Mouse (Mus musculus) kidney, postnatal 0 days (tissue): ENCODE measurements at regions not wholly inside any gene's neighbourhood (a gene's known extent, or its start where the extent isn't known, plus 50 kb on each side); places are given as distances from the start of the nearest gene placed in this dataset.

Experiments used
- ATAC-seq: fragments of 200-750 bp; cut with Nextera tagmentation; replicated peaks from 2 replicates; pipeline ENCODE4 v1.8.0; 2017; ENCODE audit warnings: low read depth, moderate number of reproducible peaks, moderate TSS enrichment, moderate library complexity; ENCODE audit not compliant: low FRiP score
- DNase-seq: peaks from one replicate; pipeline ENCODE4 v3.0.0-alpha.2; 2016; ENCODE audit warnings: low spot score
- H3K27ac ChIP-seq: fragments of 300-500 bp; sonication (generic); 2 replicates; pipeline ENCODE4 v1.5.1; 2014; ENCODE audit warnings: mild to moderate bottlenecking
- H3K27me3 ChIP-seq: fragments of 300-500 bp; sonication (generic); 2 replicates; pipeline ENCODE4 v1.6.1; 2014; ENCODE audit warnings: low read length, mixed read lengths; ENCODE audit not compliant: insufficient read depth
- H3K36me3 ChIP-seq: fragments of 300-500 bp; sonication (generic); 2 replicates; pipeline ENCODE4 v1.6.1; 2014; ENCODE audit warnings: low read length, mixed read lengths; ENCODE audit not compliant: insufficient read depth
- H3K4me1 ChIP-seq: fragments of 300-500 bp; sonication (generic); replicated peaks from 2 replicates; pipeline ENCODE4 v1.6.1; 2014; ENCODE audit warnings: antibody characterized with exemption, low read length, mixed read lengths; ENCODE audit not compliant: insufficient read depth
- H3K4me2 ChIP-seq: fragments of 300-500 bp; sonication (generic); 2 replicates; pipeline ENCODE4 v1.6.1; 2014; ENCODE audit warnings: mild to moderate bottlenecking, low read length, moderate library complexity, mixed read lengths
- H3K4me3 ChIP-seq: fragments of 300-500 bp; sonication (generic); replicated peaks from 2 replicates; pipeline ENCODE4 v1.5.1; 2014; ENCODE audit warnings: low read depth, low read length
- H3K9ac ChIP-seq: fragments of 300-500 bp; sonication (generic); 2 replicates; pipeline ENCODE4 v1.6.1; 2014; ENCODE audit warnings: low read depth, low read length
- H3K9me3 ChIP-seq: fragments of 300-500 bp; sonication (generic); replicated peaks from 2 replicates; pipeline ENCODE4 v1.6.1; 2016; ENCODE audit warnings: low read length, inconsistent platforms, mixed read lengths
- CTCF ChIP-seq: IDR thresholded peaks from 2 replicates; pipeline ENCODE4 v1.5.1; 2016; ENCODE audit warnings: antibody characterized with exemption, low read depth, mild to moderate bottlenecking, moderate library complexity
- WGBS: fragments of 180-500 bp; shearing (Covaris S2); extraction: QIAGEN DNeasy Blood & Tissue Kit; methylation state at CpG from one replicate; pipeline ENCODE4 v1.1.7; 2014; 5-methylcytosine and 5-hydroxymethylcytosine counted together

DNA sequence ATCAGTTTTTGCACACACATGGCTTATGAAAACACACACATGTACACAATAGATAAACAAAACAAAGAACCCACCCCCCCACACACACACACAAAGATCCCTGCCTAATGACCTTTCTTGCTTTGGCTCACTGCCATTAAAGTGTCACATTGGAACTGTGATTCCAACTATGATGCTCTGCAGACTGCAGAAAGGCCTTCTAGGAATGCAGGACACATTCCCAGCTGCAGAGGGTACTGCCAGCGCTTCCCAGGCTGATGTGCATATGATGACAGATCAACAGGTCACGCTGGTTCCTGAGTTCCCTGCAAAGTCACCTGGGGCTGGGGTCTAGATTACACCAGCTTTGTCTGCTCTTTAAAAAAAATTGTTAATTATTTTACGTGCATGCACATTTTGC is 68.1 kb upstream of the Ppm1j start:
- Histone ChIP-seq H3K9ac (no peak overlapping the region), H3K9me3 (no peaks in the 10 kb centered on the region), H3K27me3 (no peaks in the 10 kb centered on the region), H3K4me3 (no peak overlapping the region), H3K4me2 (no peak overlapping the region), H3K4me1 (no peaks in the 10 kb centered on the region), H3K27ac (no peak overlapping the region), H3K36me3 (no peaks in the 10 kb centered on the region)
- no peak for DNase-seq
- WGBS: 67% methylated on average over 3 of the region's 3 CpGs
- TF ChIP-seq CTCF: no peak
- ATAC-seq: no peak

GRCm38 (mm10) chr3:104713836-104714631 is 66.8 kb upstream of the Ppm1j start:
- peak; percentile 66 for ATAC-seq
- WGBS: 23% methylated on average over 8 of the region's 8 CpGs
- H3K4me3 ChIP-seq: peak overlapping the region; percentile 9; the same call in 1 of the 2 replicates

GRCm38 (mm10) chr3:104714679-104715326 is 66.1 kb upstream of the Ppm1j start:
- Histone ChIP-seq H3K9ac (no peak overlapping the region), H3K27ac (no peak overlapping the region), H3K9me3 (no peaks in the 10 kb centered on the region), H3K36me3 (no peaks in the 10 kb centered on the region), H3K4me3 (peak overlapping the region; percentile 9; the same call in 1 of the 2 replicates), H3K4me1 (no peaks in the 10 kb centered on the region), H3K27me3 (no peaks in the 10 kb centered on the region), H3K4me2 (peak overlapping the region; percentile 48)
- WGBS: 48% methylated on average over 11 of the region's 11 CpGs
- DNase-seq (peak; percentile 70), ATAC-seq (no peak)
- TF ChIP-seq CTCF: peak; percentile 79

More at GRCm38 (mm10) chr3:104713836-104714631, 66.8 kb upstream of the Ppm1j start:
- no peaks in the 10 kb centered on the region for H3K4me1 ChIP-seq
- H3K36me3 ChIP-seq: no peaks in the 10 kb centered on the region
- H3K27me3 ChIP-seq: no peaks in the 10 kb centered on the region
- peak overlapping the region; percentile 48 for H3K4me2 ChIP-seq
- peak; percentile 87 for DNase-seq
- no peaks in the 10 kb centered on the region for H3K9me3 ChIP-seq
- no peak overlapping the region for H3K9ac ChIP-seq
- TF ChIP-seq CTCF: peak; percentile 98
- no peak overlapping the region for H3K27ac ChIP-seq
